In the genomic region with DNA sequence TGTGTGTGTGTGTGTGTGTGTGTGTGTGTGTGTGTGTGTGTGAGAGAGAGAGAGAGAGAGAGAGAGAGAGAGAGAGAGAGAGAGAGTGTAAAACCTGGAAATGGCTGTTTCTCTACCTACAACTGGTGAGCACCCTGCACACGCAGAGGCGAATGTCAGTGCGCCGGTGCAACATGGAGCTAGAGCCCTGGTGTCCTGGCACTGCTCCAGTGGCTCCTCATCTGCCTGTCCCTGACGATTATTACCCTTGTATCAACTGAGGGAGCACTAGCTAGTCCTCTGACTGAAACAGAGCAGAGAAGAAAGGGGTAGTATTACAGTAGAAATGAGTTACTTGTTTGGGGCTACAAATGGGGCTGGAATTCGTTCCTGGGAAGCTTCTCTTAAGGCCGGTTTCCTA, we compare ENCODE assay signal across 33 mouse cellular contexts.
"Had no signal": no experiment of that assay in that cellular context is flagged by ENCODE, and none has a peak within 500 bp of the region (broad histone marks: within the 10 kb centered on the region; RNA-seq: fewer than 3 reads in every experiment).

No protein-coding gene starts in this region.

- H3K9me3 ChIP-seq: limb, embryonic 10.5 days; limb, embryonic 12.5 days; limb, embryonic 13.5 days; limb, embryonic 15.5 days; liver, embryonic 12.5 days; liver, embryonic 13.5 days; liver, embryonic 15.5 days; lung, embryonic 15.5 days; megakaryocyte, embryonic 14.5 days; midbrain, embryonic 10.5 days; midbrain, embryonic 12.5 days; midbrain, embryonic 13.5 days; midbrain, embryonic 15.5 days; neural tube, embryonic 12.5 days; neural tube, embryonic 13.5 days had no signal

- H3K4me2 ChIP-seq: limb, embryonic 12.5 days; limb, embryonic 13.5 days; limb, embryonic 15.5 days; liver, embryonic 11.5 days; liver, embryonic 12.5 days; liver, embryonic 13.5 days; liver, embryonic 15.5 days; lung, embryonic 14.5 days; lung, embryonic 15.5 days; midbrain, embryonic 11.5 days; midbrain, embryonic 12.5 days; midbrain, embryonic 13.5 days; midbrain, embryonic 15.5 days; neural tube, embryonic 12.5 days; neural tube, embryonic 13.5 days had no signal

- H3K4me1 ChIP-seq: limb, embryonic 10.5 days; midbrain, embryonic 10.5 days had no signal

- H3K27me3 ChIP-seq: limb, embryonic 12.5 days; limb, embryonic 13.5 days; limb, embryonic 15.5 days; liver, embryonic 12.5 days; liver, embryonic 13.5 days; liver, embryonic 15.5 days; lung, embryonic 15.5 days; midbrain, embryonic 12.5 days; midbrain, embryonic 13.5 days; midbrain, embryonic 15.5 days; neural tube, embryonic 12.5 days; neural tube, embryonic 13.5 days had no signal

- H3K9ac ChIP-seq: limb, embryonic 12.5 days; limb, embryonic 13.5 days; limb, embryonic 15.5 days; liver, embryonic 12.5 days; liver, embryonic 13.5 days; liver, embryonic 14.5 days; liver, embryonic 15.5 days; liver, postnatal 0 days; lung, embryonic 14.5 days; lung, embryonic 15.5 days; midbrain, embryonic 12.5 days; midbrain, embryonic 13.5 days; midbrain, embryonic 15.5 days; neural tube, embryonic 12.5 days; neural tube, embryonic 13.5 days had no signal

- H3K4me3 ChIP-seq: limb, embryonic 10.5 days; limb, embryonic 12.5 days; limb, embryonic 13.5 days; limb, embryonic 15.5 days; liver, embryonic 12.5 days; liver, embryonic 13.5 days; liver, embryonic 15.5 days; lung, embryonic 15.5 days; midbrain, embryonic 10.5 days; midbrain, embryonic 12.5 days; midbrain, embryonic 13.5 days; midbrain, embryonic 15.5 days; myocyte; neural tube, embryonic 12.5 days; neural tube, embryonic 13.5 days had no signal

- ATAC-seq: liver, embryonic 12.5 days; liver, postnatal 0 days; lung, postnatal 0 days; midbrain, embryonic 13.5 days; midbrain, embryonic 15.5 days; midbrain, embryonic 16.5 days had no signal

- DNase-seq: left cerebral cortex, postnatal 4 days; liver; liver, embryonic 13.5 days; liver, postnatal 0 days; lung, adult 18-20 months; lung, adult 2 months; lung, embryonic 14.5 days; lung, postnatal 10 days; lung, postnatal 14 days; lung, postnatal 36 days; lung, postnatal 4 days; midbrain, embryonic 14.5 days had no signal

- H3K27ac ChIP-seq: limb, embryonic 10.5 days; limb, embryonic 12.5 days; limb, embryonic 13.5 days; limb, embryonic 15.5 days; liver, embryonic 12.5 days; liver, embryonic 13.5 days; liver, embryonic 14.5 days; liver, embryonic 15.5 days; lung, embryonic 15.5 days; macrophage; midbrain, embryonic 10.5 days; midbrain, embryonic 12.5 days; midbrain, embryonic 13.5 days; midbrain, embryonic 15.5 days; neural tube, embryonic 12.5 days; neural tube, embryonic 13.5 days had no signal
